Comparison of ENCODE assay signal across 8 mouse cellular contexts in genomic region chr6:108828234-108828868, GRCm38 (mm10). TPM values are rescaled to one million over a fixed set of nuclear protein-coding genes. Genes with fewer than 3 reads are reported as not detected.
A peak's percentile ranks its signal among the peaks of the same experiment; 100 is the strongest.
DNase-seq lines count a peak whose midpoint lies in the region; ATAC-seq and TF ChIP-seq lines count a peak whose summit lies in the region.

Edem1 (plus strand) TSS chr6:108828641.

- H3K4me2 ChIP-seq in heart, embryonic 11.5 days: peak within 1 kb of the TSS; percentile 93
- peak within 1 kb of the TSS; percentile 91 for H3K4me2 ChIP-seq in kidney, embryonic 16.5 days (replicated peaks; ENCODE audit: low read depth, low read length)
- H3K4me2 ChIP-seq in myocyte (ENCODE audit: low read depth): peak within 1 kb of the TSS; percentile 95

- H3ac ChIP-seq in C2C12 (ENCODE audit: control insufficient read depth, insufficient read length, low read depth) (peak within 1 kb of the TSS; percentile 78), myocyte (ENCODE audit: control insufficient read depth, insufficient read length) (peak within 1 kb of the TSS; percentile 75)

- H3K4me1 ChIP-seq in erythroblast, embryonic 14.5 days (ENCODE audit: control insufficient read depth): peaks cover 33% of the 10 kb centered on the region
- H3K4me1 ChIP-seq in heart, embryonic 11.5 days (ENCODE audit: control insufficient read depth, insufficient read depth, low read length): peaks cover 14% of the 10 kb centered on the region
- peaks cover 14% of the 10 kb centered on the region for H3K4me1 ChIP-seq in kidney, embryonic 16.5 days (ENCODE audit: insufficient read depth, low read length)
- peaks cover 15% of the 10 kb centered on the region for H3K4me1 ChIP-seq in liver, adult 2 months (ENCODE audit: control insufficient read depth, insufficient read depth, low read length)

- H3K79me3 ChIP-seq in C2C12 (ENCODE audit: low read depth): peaks cover 8% of the 10 kb centered on the region

- peak; percentile 98 for ATAC-seq in heart, embryonic 11.5 days (replicated peaks; ENCODE audit: insufficient number of reproducible peaks, low FRiP score, low TSS enrichment)
- peak; percentile 99 for ATAC-seq in kidney, embryonic 16.5 days (ENCODE audit: low FRiP score, low TSS enrichment)

- peaks cover 35% of the 10 kb centered on the region for H3K79me2 ChIP-seq in C2C12 (ENCODE audit: control insufficient read depth, insufficient read depth)
- peaks cover 22% of the 10 kb centered on the region; the same call in 1 of the 2 replicates for H3K79me2 ChIP-seq in liver, adult 2 months (ENCODE audit: control insufficient read depth, insufficient read depth, low read length)
- peaks cover 32% of the 10 kb centered on the region for H3K79me2 ChIP-seq in myocyte (ENCODE audit: control insufficient read depth, insufficient read depth)

- no peaks in the 10 kb centered on the region for H3K27me3 ChIP-seq in C2C12 (ENCODE audit: control insufficient read depth, insufficient read depth, insufficient read length)
- H3K27me3 ChIP-seq in erythroblast, embryonic 14.5 days (ENCODE audit: control insufficient read depth): no peaks in the 10 kb centered on the region
- no peaks in the 10 kb centered on the region for H3K27me3 ChIP-seq in heart, embryonic 11.5 days (ENCODE audit: control insufficient read depth, insufficient read depth, low read length)
- H3K27me3 ChIP-seq in kidney, embryonic 16.5 days (ENCODE audit: insufficient read depth, low read length): no peaks in the 10 kb centered on the region
- no peaks in the 10 kb centered on the region for H3K27me3 ChIP-seq in liver, adult 2 months (ENCODE audit: control insufficient read depth, insufficient read depth, low read length)
- H3K27me3 ChIP-seq in myocyte (ENCODE audit: control insufficient read depth, insufficient read depth, insufficient read length): no peaks in the 10 kb centered on the region
- no peaks in the 10 kb centered on the region for H3K27me3 ChIP-seq in splenic B cell, adult 2 months (ENCODE audit: control insufficient read depth, insufficient read depth, low read length, poor library complexity, severe bottlenecking)

- 1% methylated on average over 67 of the region's 67 CpGs for WGBS in heart, embryonic 11.5 days (ENCODE audit: insufficient replicate concordance)
- under 1% methylated on average over 66 of the region's 67 CpGs for WGBS in kidney, embryonic 16.5 days
- under 1% methylated on average over 67 of the region's 67 CpGs for WGBS in liver, adult 2 months

- H3K27ac ChIP-seq in heart, embryonic 11.5 days (ENCODE audit: low read depth, low read length): peak within 1 kb of the TSS; percentile 83
- H3K27ac ChIP-seq in kidney, embryonic 16.5 days (ENCODE audit: low read length): peak within 1 kb of the TSS; percentile 54
- peak within 1 kb of the TSS; percentile 88 for H3K27ac ChIP-seq in liver, adult 2 months (replicated peaks; ENCODE audit: insufficient read depth, low read depth, low read length)

- peak; percentile 97 for DNase-seq in brain, embryonic 14.5 days (ENCODE audit: low read depth)
- DNase-seq in liver, adult 2 months (ENCODE audit: extremely low read depth, low read depth, low spot score): peak; percentile 93
- peak; percentile 97 for DNase-seq in splenic B cell, adult 2 months (ENCODE audit: low read depth, low spot score)

- H3K4me3 ChIP-seq in C2C12 (ENCODE audit: insufficient read depth, poor library complexity, severe bottlenecking): peak within 1 kb of the TSS; percentile 65
- H3K4me3 ChIP-seq in erythroblast, embryonic 14.5 days (replicated peaks): peak within 1 kb of the TSS; percentile 86
- peak within 1 kb of the TSS; percentile 96 for H3K4me3 ChIP-seq in heart, embryonic 11.5 days (ENCODE audit: low read depth, low read length)
- peak within 1 kb of the TSS; percentile 67 for H3K4me3 ChIP-seq in kidney, embryonic 16.5 days (ENCODE audit: low read length)
- peak within 1 kb of the TSS; percentile 89 for H3K4me3 ChIP-seq in liver, adult 2 months (ENCODE audit: insufficient read depth, low read depth, low read length)
- peak within 1 kb of the TSS; percentile 77 for H3K4me3 ChIP-seq in myocyte

- TF ChIP-seq POLR2A in brain, embryonic 14.5 days (IDR thresholded peaks at IDR 0.05; ENCODE audit: borderline replicate concordance, extremely low read depth, insufficient read depth, insufficient read length, poor library complexity, severe bottlenecking): peak; percentile 70; the same call in 1 of the 2 replicates
- TF ChIP-seq POLR2A in liver, adult 2 months (IDR thresholded peaks at IDR 0.05; ENCODE audit: extremely low read depth, insufficient read depth, low read length): peak; percentile 93
- TF ChIP-seq POLR2A in myocyte (IDR thresholded peaks at IDR 0.05; ENCODE audit: insufficient read length, low read depth): peak; percentile 63

- H3K36me3 ChIP-seq in C2C12 (ENCODE audit: control insufficient read depth, insufficient read depth) (peaks cover 4% of the 10 kb centered on the region), myocyte (ENCODE audit: control insufficient read depth, insufficient read depth) (peaks cover under 1% of the 10 kb centered on the region)
- H3K36me3 ChIP-seq in erythroblast, embryonic 14.5 days (ENCODE audit: control insufficient read depth): peaks cover 10% of the 10 kb centered on the region
- H3K36me3 ChIP-seq in heart, embryonic 11.5 days (ENCODE audit: control insufficient read depth, insufficient read depth, low read length): no peaks in the 10 kb centered on the region
- peaks cover 3% of the 10 kb centered on the region; the same call in 1 of the 2 replicates for H3K36me3 ChIP-seq in kidney, embryonic 16.5 days (ENCODE audit: insufficient read depth, low read length)
- peaks cover 6% of the 10 kb centered on the region; the same call in 1 of the 2 replicates for H3K36me3 ChIP-seq in liver, adult 2 months (ENCODE audit: control insufficient read depth, insufficient read depth, low read length)
- H3K36me3 ChIP-seq in splenic B cell, adult 2 months (ENCODE audit: control insufficient read depth, insufficient read depth, low read length, poor library complexity, severe bottlenecking): no peaks in the 10 kb centered on the region; the same call in 1 of the 2 replicates

- peak within 1 kb of the TSS; percentile 93 for H3K9ac ChIP-seq in heart, embryonic 11.5 days (ENCODE audit: low read depth, low read length)
- peak within 1 kb of the TSS; percentile 79 for H3K9ac ChIP-seq in kidney, embryonic 16.5 days (replicated peaks; ENCODE audit: low read length)
- peak within 1 kb of the TSS; percentile 95 for H3K9ac ChIP-seq in liver, adult 2 months (ENCODE audit: low read depth, low read length)

- no peaks in the 10 kb centered on the region for H3K9me3 ChIP-seq in erythroblast, embryonic 14.5 days (ENCODE audit: control insufficient read depth, low read length)
- H3K9me3 ChIP-seq in heart, embryonic 11.5 days (replicated peaks; ENCODE audit: control insufficient read depth, low read length): no peaks in the 10 kb centered on the region
- no peaks in the 10 kb centered on the region for H3K9me3 ChIP-seq in kidney, embryonic 16.5 days (ENCODE audit: low read length)

- no peak for TF ChIP-seq CTCF in C2C12 (IDR thresholded peaks at IDR 0.05; ENCODE audit: control insufficient read depth, insufficient read depth, insufficient read length)
- no peak for TF ChIP-seq CTCF in brain, embryonic 14.5 days (IDR thresholded peaks at IDR 0.05; ENCODE audit: borderline replicate concordance, extremely low read depth, insufficient read depth, insufficient read length)
- no peak for TF ChIP-seq CTCF in liver, adult 2 months (IDR thresholded peaks at IDR 0.05; ENCODE audit: low read depth, low read length)

TF ChIP-seq in C2C12, 6 proteins besides CTCF, POLR2A, EP300 and RAD21:
- TF ChIP-seq MYOD1 (IDR thresholded peaks at IDR 0.05; ENCODE audit: control insufficient read depth, insufficient read length, low read depth): no peak
- TF ChIP-seq USF1 (IDR thresholded peaks at IDR 0.05; ENCODE audit: low read depth): no peak
- no peak for TF ChIP-seq CEBPB (IDR thresholded peaks at IDR 0.05; ENCODE audit: low read depth)
- no peak for TF ChIP-seq FOSL1 (IDR thresholded peaks at IDR 0.05; ENCODE audit: insufficient read depth, low read length, poor library complexity, severe bottlenecking)
- TF ChIP-seq MYOG (IDR thresholded peaks at IDR 0.05; ENCODE audit: control insufficient read depth, extremely low read depth, insufficient read length): no peak
- TF ChIP-seq MAX (IDR thresholded peaks at IDR 0.05): no peak

TF ChIP-seq in myocyte, 11 proteins besides CTCF, POLR2A, EP300 and RAD21:
- no peak for TF ChIP-seq MAX (IDR thresholded peaks at IDR 0.05; ENCODE audit: low read depth)
- peak; percentile 43 for TF ChIP-seq POLR2AphosphoS2 (IDR thresholded peaks at IDR 0.05; ENCODE audit: insufficient read length, low read depth)
- TF ChIP-seq E2F4 (IDR thresholded peaks at IDR 0.05; ENCODE audit: insufficient read depth): peak; percentile 58

RNA-seq across cellular contexts. Expression of gene Edem1, which starts in this region (rescaled TPM):
- polyA plus RNA-seq in C2C12 (2012; fragmentation: generic; extraction: Trizol) (11.1 TPM), myocyte (2012; fragmentation: generic; extraction: Trizol) (15.4 TPM)
- 10.9 and 12.8 TPM in 2 replicates for polyA plus RNA-seq in brain, embryonic 14.5 days (2012; rRNA removed)
- 0.10 and 0.15 TPM in 2 replicates for polyA plus RNA-seq in erythroblast, embryonic 14.5 days (2012)
- 18.6 and 19.4 TPM in 2 replicates for polyA plus RNA-seq in heart, embryonic 11.5 days (2014; fragmentation: Nextera tagmentation; extraction: Ambion mirVana)
- polyA plus RNA-seq in kidney, embryonic 16.5 days (2015; fragmentation: Nextera tagmentation; extraction: Ambion mirVana): 18.8 and 23.7 TPM in 2 replicates
- total RNA-seq in liver, adult 2 months (2014; rRNA removed): 102 and 109 TPM in 2 replicates
- 58.3 and 63.1 TPM in 2 replicates for polyA plus RNA-seq in liver, adult 2 months (2012; rRNA removed)

Comparison
In these comparisons a context has a peak if more than half of its experiments do, and no peak if none do; other contexts are left out.
1. Peak in every context shown above with its lines: DNase-seq, ATAC-seq, H3K4me3 ChIP-seq and H3K27ac ChIP-seq.
2. RNA of gene Edem1 (polyA plus RNA-seq): 58.3 to 63.1 TPM in liver, adult 2 months, 18.8 to 23.7 TPM in kidney, embryonic 16.5 days, 18.6 to 19.4 TPM in heart, embryonic 11.5 days, 15.4 TPM in myocyte (single experiment), 10.9 to 12.8 TPM in brain, embryonic 14.5 days and 11.1 TPM in C2C12 (single experiment); 0.10 to 0.15 TPM in erythroblast, embryonic 14.5 days; every median in the first group is over 10 times any median in the second.